ENCODE assay signal across 10 mouse cellular contexts in genomic region chr11:115037669-115038068, GRCm38 (mm10). TPM values are rescaled to one million over a fixed set of nuclear protein-coding genes. Genes with fewer than 3 reads are reported as not detected.
"Had no signal": no experiment of that assay in that cellular context is flagged by ENCODE, and none has a peak within 500 bp of the region (broad histone marks: within the 10 kb centered on the region; RNA-seq: fewer than 3 reads in every experiment).

Cd300ld5 (minus strand) TSS chr11:115037769.

RNA-seq across cellular contexts. Expression of gene Cd300ld5, which starts in this region (rescaled TPM):
- total RNA-seq: neutrophil, adult 5-6 weeks had no signal
- polyA plus RNA-seq: neural tube, embryonic 13.5 days; neural tube, embryonic 14.5 days; neural tube, embryonic 15.5 days; small intestine, adult 2 months; stomach, embryonic 14.5 days; stomach, embryonic 15.5 days; stomach, embryonic 16.5 days; stomach, postnatal 0 days; thymus, postnatal 0 days had no signal
